Mouse (Mus musculus): Measurements from ENCODE around the gene Alkbh7.

DNA sequence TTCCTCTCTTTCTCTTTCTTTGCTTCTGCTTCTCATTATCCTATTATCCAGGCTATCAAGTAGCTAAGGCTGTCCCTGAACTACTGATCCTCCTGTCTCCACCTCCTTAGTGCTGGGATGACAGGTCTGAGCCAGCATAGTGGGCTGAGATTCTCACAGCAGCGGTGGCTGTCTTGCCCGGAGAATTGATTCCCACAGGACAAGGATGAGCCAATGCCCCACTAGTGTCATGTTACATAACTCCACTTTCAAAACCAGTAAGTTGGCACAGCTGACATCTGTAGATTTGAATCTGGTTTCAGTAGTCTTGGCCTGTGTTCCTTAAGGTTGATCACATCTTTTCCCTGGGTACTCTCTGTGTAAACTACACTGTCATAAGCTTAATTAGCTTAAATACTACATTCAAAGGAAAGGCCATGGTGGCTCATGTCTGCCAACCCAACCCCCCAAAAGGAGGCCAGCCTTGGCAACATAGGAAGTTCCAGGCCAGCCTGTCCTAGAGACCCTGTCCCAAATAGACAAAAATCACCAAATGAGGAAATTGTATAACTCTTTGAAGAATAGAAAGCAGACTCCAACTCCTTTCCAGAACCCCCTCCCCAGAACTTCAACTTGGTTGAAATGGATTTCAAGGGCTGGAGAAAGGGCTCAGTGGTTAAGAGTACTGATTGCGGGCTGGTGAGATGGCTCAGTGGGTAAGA is 10.9 kb upstream of the Alkbh7 start:
- TF ChIP-seq CTCF (IDR thresholded peaks at IDR 0.05; ENCODE audit: low read depth) (no peak), EP300 (optimal IDR thresholded peaks at IDR 0.05) (no peak)

Data from stomach, postnatal 0 days (tissue).